Comparison of ENCODE assay signal across 17 mouse cellular contexts in the genomic region with DNA sequence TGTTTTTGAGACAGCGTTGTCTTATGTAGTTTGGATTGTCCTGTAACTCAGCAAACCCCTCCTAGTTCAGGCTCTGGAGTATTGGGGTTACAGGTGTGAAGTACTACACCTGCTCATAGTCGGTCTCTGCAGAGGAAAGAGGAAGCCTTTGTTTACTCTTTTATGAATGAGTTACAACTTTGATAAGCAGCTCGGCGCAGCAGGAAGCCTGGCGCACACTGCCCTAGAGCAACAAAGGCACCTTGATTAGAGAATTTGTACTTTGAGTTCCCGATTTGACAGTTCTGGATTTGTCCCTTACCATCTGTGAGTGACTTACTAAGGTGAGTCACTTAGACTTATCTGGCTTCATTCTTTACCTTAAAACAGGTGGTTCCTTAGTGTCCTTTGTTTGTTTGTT.
"Had no signal": no experiment of that assay in that cellular context is flagged by ENCODE, and none has a peak within 500 bp of the region (broad histone marks: within the 10 kb centered on the region; RNA-seq: fewer than 3 reads in every experiment).

No protein-coding gene starts in this region.

- H3K36me3 ChIP-seq: kidney, embryonic 15.5 days had no signal

- H3K4me2 ChIP-seq: kidney, embryonic 15.5 days; lung, embryonic 14.5 days; midbrain, embryonic 11.5 days had no signal

- H3K27me3 ChIP-seq: kidney, embryonic 15.5 days had no signal

- ATAC-seq: hindbrain, postnatal 0 days; liver, postnatal 0 days had no signal

- H3K4me3 ChIP-seq: kidney, embryonic 15.5 days had no signal

- H3K27ac ChIP-seq: hindbrain, postnatal 0 days; kidney, embryonic 15.5 days; liver, embryonic 14.5 days had no signal

- H3K9ac ChIP-seq: kidney, embryonic 15.5 days; liver, embryonic 14.5 days; liver, postnatal 0 days; lung, embryonic 14.5 days had no signal

- DNase-seq: kidney, adult 11 months; kidney, adult 8-10 months; kidney, postnatal 10 days; kidney, postnatal 36 days; layer of hippocampus, adult 9-11 months; liver, postnatal 0 days; lung, embryonic 14.5 days; lung, postnatal 10 days; lung, postnatal 4 days; midbrain, embryonic 14.5 days; right cerebral cortex, adult 18-20 months; right cerebral cortex, postnatal 14 days; right cerebral cortex, postnatal 4 days had no signal
